In the genomic region with DNA sequence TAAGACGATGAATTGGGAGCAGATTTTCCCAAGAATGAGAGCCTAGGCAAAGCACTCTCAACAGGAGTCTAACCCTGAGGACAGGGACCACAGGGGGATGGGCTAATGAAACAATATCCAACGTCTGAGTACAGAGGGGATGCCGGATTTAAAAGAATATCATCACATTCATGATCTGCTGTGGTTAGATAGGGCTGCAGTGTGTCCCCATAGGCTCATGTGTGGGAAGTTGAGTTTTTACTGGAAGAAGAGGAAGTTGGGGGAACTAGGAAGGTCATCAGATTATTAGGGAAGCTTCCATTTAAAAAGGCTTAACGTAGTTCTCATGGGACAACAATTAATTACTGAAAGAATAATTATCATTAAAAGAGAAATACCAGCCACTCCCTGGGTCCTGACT, we compare ENCODE assay signal across 18 mouse cellular contexts.
"Had no signal": no experiment of that assay in that cellular context is flagged by ENCODE, and none has a peak within 500 bp of the region (broad histone marks: within the 10 kb centered on the region; RNA-seq: fewer than 3 reads in every experiment).

No protein-coding gene starts in this region.

- H3K4me2 ChIP-seq: kidney, embryonic 15.5 days; liver, embryonic 13.5 days; midbrain, embryonic 12.5 days; midbrain, embryonic 15.5 days; neural tube, embryonic 12.5 days; neural tube, embryonic 15.5 days had no signal

- H3K27ac ChIP-seq: kidney, embryonic 15.5 days; left cerebral cortex, adult 2 months; liver, embryonic 13.5 days; midbrain, embryonic 12.5 days; midbrain, embryonic 15.5 days; neural tube, embryonic 12.5 days; neural tube, embryonic 15.5 days; stomach, postnatal 0 days had no signal

- H3K4me1 ChIP-seq: liver, embryonic 13.5 days; midbrain, embryonic 12.5 days; midbrain, embryonic 15.5 days; neural tube, embryonic 12.5 days had no signal

- DNase-seq: kidney, adult 2 months; kidney, postnatal 14 days; layer of hippocampus, postnatal 36 days; liver, embryonic 13.5 days; lung, adult 2 months; right cerebral cortex, adult 18-20 months; right cerebral cortex, postnatal 14 days; right cerebral cortex, postnatal 4 days; thymus, adult 2 months; thymus, postnatal 25 days had no signal

- H3K9ac ChIP-seq: kidney, embryonic 15.5 days; liver, embryonic 13.5 days; midbrain, embryonic 12.5 days; midbrain, embryonic 15.5 days; neural tube, embryonic 12.5 days; neural tube, embryonic 15.5 days had no signal

- H3K4me3 ChIP-seq: kidney, embryonic 15.5 days; left cerebral cortex, adult 2 months; liver, embryonic 13.5 days; midbrain, embryonic 12.5 days; midbrain, embryonic 15.5 days; neural tube, embryonic 12.5 days; neural tube, embryonic 15.5 days had no signal

- ATAC-seq: intestine, postnatal 0 days; midbrain, embryonic 15.5 days had no signal

- H3K36me3 ChIP-seq: kidney, embryonic 15.5 days; liver, embryonic 13.5 days; midbrain, embryonic 12.5 days; midbrain, embryonic 15.5 days; neural tube, embryonic 12.5 days; neural tube, embryonic 15.5 days had no signal

- H3K9me3 ChIP-seq: kidney, embryonic 15.5 days; liver, embryonic 13.5 days; midbrain, embryonic 12.5 days; midbrain, embryonic 15.5 days; neural tube, embryonic 12.5 days; neural tube, embryonic 15.5 days had no signal

- H3K27me3 ChIP-seq: kidney, embryonic 15.5 days; liver, embryonic 13.5 days; midbrain, embryonic 15.5 days; neural tube, embryonic 12.5 days; neural tube, embryonic 15.5 days had no signal
